Mouse (Mus musculus): ENCODE measurements around the gene Unc93a2. TPM values are rescaled to one million over a fixed set of nuclear protein-coding genes. Genes with fewer than 3 reads are reported as not detected.
"Not testable (repeated sequence)": the region's sequence is repeated elsewhere in the genome, so short reads cannot be mapped to it uniquely, and the experiment has no call there.

Gene Unc93a2
- not detected in 2 replicates for polyA plus RNA-seq (2012; rRNA removed)

DNA sequence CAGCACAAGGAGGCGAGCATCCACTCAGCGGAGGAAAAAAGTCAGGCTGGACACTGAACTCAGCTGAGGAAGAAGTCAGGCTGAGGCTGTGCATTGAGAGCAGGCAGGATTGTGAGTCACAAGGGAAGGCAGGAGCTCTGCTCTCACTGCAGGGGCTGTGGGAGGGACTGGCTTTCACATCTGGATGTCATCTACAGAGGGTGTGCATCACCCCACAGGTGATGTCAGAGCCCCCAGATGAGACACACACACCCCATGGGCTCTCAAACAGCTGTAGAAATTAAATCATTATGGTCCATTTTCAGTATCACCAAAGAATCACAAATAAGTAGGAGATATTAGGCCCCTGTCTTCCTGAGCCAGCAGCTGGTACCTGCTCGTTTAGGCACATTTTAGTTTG lies at the start of gene Unc93a2:
Unc93a2 (minus strand) TSS at position 101 of the 400 bp plus-strand sequence.
- H3K27ac ChIP-seq (ENCODE audit: insufficient read depth, low read length); H3K4me3 ChIP-seq (ENCODE audit: insufficient read depth, low read length); H3K4me1 ChIP-seq (ENCODE audit: control insufficient read depth, insufficient read depth, low read length): not testable (repeated sequence)

DNA sequence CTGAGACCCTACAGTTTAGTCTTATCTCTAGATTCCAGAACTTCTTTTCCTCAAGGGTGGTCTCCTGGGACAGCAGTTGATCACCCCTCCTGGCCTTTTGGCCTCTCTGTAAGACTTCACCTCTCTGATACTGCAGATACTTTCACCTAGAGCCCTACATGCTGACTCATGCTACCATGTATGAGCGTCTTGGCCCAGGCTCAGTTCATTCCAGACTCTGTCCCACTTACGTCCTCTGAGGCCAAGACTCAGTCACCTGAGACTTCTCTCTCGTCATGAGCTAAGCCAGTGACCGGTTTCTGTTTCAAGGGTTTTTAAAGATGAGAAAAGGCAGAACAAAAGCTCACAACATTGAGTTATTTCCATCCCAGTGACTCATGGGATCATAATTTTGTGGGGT lies 48.9 kb upstream of the Unc93a2 start:
- not testable (repeated sequence) for H3K4me1 ChIP-seq (ENCODE audit: control insufficient read depth, insufficient read depth, low read length); H3K27ac ChIP-seq (ENCODE audit: insufficient read depth, low read length); H3K4me3 ChIP-seq (ENCODE audit: insufficient read depth, low read length)

DNA sequence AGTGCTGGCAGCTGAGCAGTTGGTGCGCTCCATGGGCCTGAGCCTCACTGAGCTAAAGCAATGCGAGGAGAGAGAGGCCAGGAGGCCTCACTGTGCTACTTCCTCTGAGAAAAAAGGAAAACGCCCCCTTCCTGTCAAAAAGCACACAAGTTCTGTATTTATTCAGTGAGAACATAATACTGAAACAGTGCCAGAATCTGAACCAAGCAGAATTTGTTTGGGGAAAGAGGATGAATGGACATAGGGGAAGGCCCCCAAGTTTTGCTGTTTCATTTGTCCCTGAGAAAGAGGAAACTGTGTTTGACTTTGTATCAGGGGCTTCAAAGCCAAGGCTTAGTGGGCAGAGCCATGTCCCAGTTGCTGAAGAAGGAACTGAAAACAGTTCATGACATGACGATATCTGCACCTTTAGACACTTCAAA lies 45.0 kb upstream of the Unc93a2 start:
- not testable (repeated sequence) for H3K4me1 ChIP-seq (ENCODE audit: control insufficient read depth, insufficient read depth, low read length); H3K27ac ChIP-seq (ENCODE audit: insufficient read depth, low read length); H3K4me3 ChIP-seq (ENCODE audit: insufficient read depth, low read length)

DNA sequence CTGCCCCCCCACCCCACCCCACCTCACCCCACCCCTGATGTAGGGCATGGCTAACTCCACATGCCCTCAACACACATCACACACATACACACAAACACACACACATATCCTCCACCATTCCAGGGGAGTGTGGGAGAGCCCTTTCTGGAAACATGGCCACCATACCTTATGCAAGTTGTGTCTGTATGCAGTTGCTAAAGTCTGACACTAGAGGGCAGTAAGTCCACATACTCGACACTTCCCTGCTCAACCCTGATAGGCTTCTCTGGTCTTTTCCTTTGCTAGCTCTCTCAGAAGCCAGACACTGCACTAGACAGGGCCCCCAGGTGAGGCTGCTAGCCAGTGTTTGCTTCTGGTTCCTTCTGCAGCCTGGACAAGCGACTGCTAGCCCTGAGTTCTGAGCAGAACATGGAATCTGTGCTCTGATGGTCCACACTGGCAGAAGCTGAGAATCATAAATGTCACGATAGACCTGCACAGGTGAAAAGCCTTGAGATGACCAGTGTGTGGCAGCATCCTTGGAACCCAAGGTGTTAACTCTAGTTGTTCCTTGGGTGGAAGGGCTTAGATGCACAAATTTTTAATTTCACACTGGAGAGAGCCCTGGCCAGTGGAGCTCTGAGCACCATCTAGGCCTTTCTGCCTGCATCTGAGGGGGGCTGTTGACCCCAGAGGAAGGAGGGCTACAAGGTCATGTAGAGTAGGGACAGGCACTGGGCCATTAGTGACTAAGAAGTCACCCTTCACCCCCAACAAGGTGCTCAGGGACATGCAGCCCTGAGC lies 35.1 kb upstream of the Unc93a2 start:
- not testable (repeated sequence) for H3K4me3 ChIP-seq (ENCODE audit: insufficient read depth, low read length); H3K4me1 ChIP-seq (ENCODE audit: control insufficient read depth, insufficient read depth, low read length); H3K27ac ChIP-seq (ENCODE audit: insufficient read depth, low read length)
- peak; percentile 46 for TF ChIP-seq CTCF (IDR thresholded peaks at IDR 0.05; ENCODE audit: extremely low read depth, insufficient read depth, low read length)

DNA sequence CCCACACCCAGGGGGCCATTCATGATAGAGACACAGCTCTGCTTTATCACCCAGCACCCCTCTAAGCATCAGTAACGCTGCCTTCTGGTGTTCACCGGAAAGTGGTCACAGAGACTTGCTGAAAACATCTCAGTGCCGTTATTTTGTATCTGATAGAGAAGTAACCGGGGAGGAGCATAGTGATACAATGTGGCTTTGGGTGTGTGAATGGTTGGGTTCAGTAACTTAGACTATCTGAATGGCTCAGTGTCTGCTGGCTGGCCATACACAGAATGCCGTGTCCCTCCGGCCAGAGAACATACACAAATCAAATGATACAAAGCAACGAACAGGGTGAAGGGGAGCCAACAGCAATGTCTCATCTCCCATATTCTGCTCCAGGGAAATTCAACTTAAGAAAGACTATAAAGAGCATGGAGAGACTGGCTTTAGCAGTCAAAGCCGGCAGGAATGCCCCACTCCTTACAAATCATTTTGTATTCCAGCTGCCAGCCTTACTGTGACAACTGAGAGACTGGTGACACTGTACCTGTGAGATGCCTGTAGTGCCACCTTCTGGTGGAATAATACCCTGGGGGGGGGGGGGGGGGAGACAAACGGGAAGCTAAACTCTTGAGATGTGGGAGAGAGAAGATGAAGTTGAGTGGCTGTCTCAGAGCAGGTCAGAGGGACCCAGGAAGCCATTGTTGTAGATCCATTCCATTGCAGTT lies 29.5 kb upstream of the Unc93a2 start:
- H3K4me1 ChIP-seq (ENCODE audit: control insufficient read depth, insufficient read depth, low read length); H3K27ac ChIP-seq (ENCODE audit: insufficient read depth, low read length); H3K4me3 ChIP-seq (ENCODE audit: insufficient read depth, low read length): not testable (repeated sequence)

DNA sequence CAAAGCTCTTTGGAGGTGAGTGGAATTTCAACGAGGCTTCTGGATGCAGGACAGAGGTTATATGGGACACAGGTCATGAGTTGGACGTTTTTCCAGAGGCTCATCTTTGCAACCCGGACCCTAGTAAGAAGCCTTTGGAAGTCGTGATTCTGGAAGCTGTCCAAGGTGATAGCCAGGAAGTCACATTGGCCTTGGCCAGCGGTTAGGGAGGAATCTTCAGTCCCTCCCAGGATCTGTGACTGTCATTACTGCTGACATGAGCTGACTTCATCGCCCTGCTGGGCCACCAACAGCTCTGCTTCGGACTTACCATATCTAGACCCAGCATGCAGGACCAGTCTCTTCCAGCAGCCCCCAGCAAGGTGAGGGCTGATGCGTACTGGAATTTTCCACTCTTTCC lies 28.1 kb upstream of the Unc93a2 start:
- H3K4me3 ChIP-seq (ENCODE audit: insufficient read depth, low read length); H3K4me1 ChIP-seq (ENCODE audit: control insufficient read depth, insufficient read depth, low read length); H3K27ac ChIP-seq (ENCODE audit: insufficient read depth, low read length): not testable (repeated sequence)

DNA sequence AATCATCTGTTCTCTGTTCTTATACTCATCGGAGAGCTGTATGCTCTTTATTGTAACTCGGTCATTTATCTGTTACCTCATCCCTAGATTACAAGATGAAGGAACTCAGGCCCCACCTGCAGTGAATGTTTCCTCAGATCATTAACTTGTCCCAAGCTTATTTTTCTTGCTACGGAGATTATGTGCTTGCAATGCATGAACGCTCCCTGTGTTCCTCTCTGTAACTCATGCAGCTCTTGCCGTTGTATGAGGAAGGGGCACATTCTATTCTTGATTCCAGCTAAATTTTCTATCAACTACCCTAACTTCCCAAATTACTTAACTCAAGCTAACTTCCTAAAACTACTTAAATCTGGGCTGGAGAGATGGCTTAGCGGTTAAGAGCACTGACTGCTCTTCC lies 14.5 kb upstream of the Unc93a2 start:
- not testable (repeated sequence) for H3K4me3 ChIP-seq (ENCODE audit: insufficient read depth, low read length); H3K27ac ChIP-seq (ENCODE audit: insufficient read depth, low read length); H3K4me1 ChIP-seq (ENCODE audit: control insufficient read depth, insufficient read depth, low read length)

DNA sequence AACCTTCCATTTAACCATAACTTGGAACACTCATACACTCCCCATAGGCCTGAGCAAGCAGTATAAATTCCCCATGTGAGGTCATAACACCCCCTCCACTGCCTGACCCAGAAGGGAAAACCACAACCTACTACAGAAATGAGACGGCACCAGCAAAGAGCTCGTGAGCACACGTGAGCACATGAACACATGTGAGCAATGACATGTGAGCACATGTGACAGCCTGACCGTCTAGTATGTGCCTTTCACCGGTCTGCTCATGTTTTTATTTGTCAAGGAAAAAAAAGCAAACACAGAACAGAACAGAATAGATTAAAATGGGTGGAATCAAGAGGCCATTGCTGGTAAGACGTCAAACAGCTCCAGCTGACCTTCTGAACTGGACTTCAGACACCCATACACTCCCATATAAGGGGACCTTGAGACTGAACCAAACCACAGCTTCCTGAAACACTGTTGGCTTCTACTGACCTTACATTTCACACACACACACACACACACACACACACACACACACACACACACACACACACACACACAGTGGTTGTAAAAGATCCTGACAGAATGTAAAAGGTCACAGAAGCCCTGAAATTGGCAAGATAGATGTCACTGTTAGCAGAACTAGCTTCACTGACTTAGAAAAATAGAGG lies 13.1 kb upstream of the Unc93a2 start:
- not testable (repeated sequence) for H3K4me3 ChIP-seq (ENCODE audit: insufficient read depth, low read length); H3K4me1 ChIP-seq (ENCODE audit: control insufficient read depth, insufficient read depth, low read length)

DNA sequence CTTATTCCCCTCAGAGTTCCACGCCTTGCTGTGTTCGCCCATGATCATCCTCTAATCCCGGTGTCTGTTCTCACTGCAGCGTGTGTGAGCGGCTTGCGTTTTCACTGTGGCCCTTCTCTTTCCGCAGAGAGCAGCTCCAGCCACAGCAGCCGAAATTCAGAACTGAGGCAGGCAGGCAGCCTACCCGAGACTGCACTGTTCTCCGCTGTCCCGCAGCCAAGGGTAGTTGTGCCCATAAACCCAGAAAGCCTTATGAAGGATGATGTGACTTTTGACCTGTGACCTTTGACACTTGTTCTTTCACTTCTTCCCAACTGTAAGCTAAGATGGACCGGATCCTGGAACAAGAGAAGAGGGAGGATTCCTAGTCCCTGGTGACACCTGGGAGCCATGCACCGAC lies 11.8 kb upstream of the Unc93a2 start:
- H3K4me1 ChIP-seq (ENCODE audit: control insufficient read depth, insufficient read depth, low read length); H3K4me3 ChIP-seq (ENCODE audit: insufficient read depth, low read length); H3K27ac ChIP-seq (ENCODE audit: insufficient read depth, low read length): not testable (repeated sequence)

More for the DNA sequence above, 13.1 kb upstream of the Unc93a2 start:
- not testable (repeated sequence) for H3K27ac ChIP-seq (ENCODE audit: insufficient read depth, low read length)

DNA sequence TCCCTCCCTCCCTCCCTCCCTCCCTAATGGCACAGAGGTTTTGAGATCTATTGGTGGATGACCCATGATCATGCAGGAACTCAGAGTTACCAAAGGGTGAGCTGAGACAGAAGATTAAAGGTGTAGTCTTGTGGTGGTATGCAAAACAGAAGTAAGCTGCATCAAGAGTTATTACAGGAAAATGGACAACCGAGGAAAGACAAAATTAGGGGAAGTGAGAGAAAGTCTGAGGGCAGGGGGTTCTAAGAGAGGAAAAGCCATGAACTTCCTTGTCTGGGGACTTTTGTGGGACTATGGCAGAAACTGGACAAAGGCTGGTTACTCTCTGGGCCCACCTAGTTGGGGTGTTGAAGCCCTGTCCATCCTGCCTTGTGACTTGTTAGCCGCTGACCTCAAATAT lies 11.0 kb upstream of the Unc93a2 start:
- H3K4me1 ChIP-seq (ENCODE audit: control insufficient read depth, insufficient read depth, low read length); H3K27ac ChIP-seq (ENCODE audit: insufficient read depth, low read length); H3K4me3 ChIP-seq (ENCODE audit: insufficient read depth, low read length): not testable (repeated sequence)

DNA sequence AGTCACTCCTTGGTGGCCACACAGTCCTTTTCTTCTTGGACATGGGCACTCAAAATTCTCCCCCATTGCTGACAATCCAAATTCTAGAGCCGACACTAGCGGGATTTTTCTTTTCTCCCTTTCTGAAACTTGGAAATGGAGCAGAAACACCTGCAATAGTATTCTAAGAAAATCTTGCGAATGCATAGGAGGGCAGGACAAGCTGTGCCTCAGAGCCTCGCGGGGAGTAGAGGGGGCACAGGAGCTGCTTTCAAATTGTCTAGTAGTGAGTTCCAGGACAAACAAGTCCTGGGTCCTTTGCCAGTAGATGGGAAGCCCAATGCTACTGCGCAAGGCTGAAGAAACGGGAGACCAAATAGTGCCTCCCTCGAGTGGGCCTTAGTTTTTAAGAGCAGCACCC lies 10.4 kb upstream of the Unc93a2 start:
- not testable (repeated sequence) for H3K27ac ChIP-seq (ENCODE audit: insufficient read depth, low read length); H3K4me3 ChIP-seq (ENCODE audit: insufficient read depth, low read length); H3K4me1 ChIP-seq (ENCODE audit: control insufficient read depth, insufficient read depth, low read length)

DNA sequence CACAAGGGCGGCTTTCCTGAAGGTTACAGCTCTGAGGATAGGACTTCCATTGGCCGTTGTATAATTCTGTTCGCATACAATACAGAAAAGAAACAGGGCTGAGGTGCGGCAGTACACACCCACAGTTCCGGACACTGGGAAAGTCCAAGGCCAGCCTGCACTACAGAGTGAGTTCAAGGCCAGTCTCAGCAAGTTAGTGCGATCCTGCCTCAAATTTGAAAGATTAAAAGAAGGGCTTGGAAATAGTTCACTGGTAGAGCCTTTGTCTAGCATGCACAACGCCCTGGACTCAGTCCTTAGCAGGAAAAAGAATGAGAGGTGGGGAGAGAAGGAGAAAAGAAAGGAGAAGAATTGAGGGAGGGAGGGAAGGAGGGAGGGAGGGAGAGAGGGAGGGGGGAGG lies 9.9 kb upstream of the Unc93a2 start:
- H3K4me3 ChIP-seq (ENCODE audit: insufficient read depth, low read length), result not testable (repeated sequence)

DNA sequence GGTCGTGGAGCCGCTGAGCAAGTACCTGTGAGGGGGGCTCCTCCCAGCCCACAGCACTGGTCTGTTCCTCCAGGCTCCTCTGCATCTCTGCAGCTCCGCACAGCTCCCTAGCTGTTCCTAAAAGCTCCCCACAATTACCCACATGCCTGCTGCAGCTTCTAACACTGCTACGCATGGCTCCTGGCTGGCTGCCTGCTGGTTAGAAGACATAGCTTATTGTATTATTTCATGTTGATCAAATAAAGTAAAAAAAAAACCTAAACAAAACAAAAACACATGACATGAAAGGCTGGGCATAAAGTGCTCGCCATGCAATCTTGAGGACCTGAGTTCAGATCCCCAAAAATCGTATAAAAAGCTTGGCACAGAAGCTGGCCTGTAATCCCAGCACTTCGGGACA lies 4.6 kb upstream of the Unc93a2 start:
- not testable (repeated sequence) for H3K27ac ChIP-seq (ENCODE audit: insufficient read depth, low read length); H3K4me1 ChIP-seq (ENCODE audit: control insufficient read depth, insufficient read depth, low read length); H3K4me3 ChIP-seq (ENCODE audit: insufficient read depth, low read length)

More for the DNA sequence above, 9.9 kb upstream of the Unc93a2 start:
- H3K4me1 ChIP-seq (ENCODE audit: control insufficient read depth, insufficient read depth, low read length); H3K27ac ChIP-seq (ENCODE audit: insufficient read depth, low read length): not testable (repeated sequence)

DNA sequence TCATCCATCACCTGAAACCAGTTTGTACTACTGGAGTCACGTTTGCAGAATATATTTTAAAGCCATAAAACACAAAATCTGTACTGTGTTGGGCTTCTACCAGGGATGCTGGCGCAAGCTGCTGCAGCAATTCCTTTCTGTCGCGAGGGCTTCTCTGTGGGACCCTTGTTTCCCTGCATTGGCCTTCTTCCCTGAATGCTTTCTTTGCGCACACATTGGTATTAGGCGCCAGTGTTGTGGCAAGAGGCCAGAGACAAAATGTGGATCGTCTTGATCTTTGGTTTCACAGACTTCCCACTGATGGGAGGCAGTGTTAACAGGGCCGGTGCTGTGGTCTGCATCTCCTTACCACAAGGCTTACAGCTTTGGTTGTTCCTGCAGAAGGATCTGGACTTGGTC lies 3.7 kb upstream of the Unc93a2 start:
- H3K4me3 ChIP-seq (ENCODE audit: insufficient read depth, low read length); H3K4me1 ChIP-seq (ENCODE audit: control insufficient read depth, insufficient read depth, low read length): not testable (repeated sequence)

DNA sequence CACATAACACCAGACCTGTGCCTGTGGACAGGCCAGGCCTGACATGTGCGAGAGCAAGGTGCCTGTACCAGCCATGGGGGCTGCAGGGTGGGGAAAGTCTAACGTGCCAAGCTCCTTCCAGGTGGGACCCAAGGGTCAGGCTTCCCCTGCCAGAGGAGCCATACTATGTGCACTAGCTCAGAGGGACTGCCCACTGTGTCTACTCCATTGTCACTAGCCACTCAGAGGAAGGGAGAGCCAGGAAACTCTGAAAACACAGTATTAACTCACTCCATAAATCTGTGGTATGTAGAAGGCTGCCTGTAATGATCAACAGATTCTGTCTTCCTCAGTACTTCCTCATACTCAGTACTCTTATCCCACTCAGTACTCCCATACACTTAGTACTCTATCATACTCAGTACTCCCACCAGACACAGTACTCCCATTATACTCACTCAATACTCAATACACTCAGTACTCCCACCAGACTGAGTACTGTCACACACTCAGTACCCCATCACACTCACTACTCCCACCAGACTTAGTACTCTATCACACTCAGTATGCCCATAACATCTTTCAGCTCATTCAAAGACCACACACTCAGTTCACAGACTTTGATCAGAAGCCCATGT lies 3.2 kb upstream of the Unc93a2 start:
- H3K4me1 ChIP-seq (ENCODE audit: control insufficient read depth, insufficient read depth, low read length); H3K27ac ChIP-seq (ENCODE audit: insufficient read depth, low read length); H3K4me3 ChIP-seq (ENCODE audit: insufficient read depth, low read length): not testable (repeated sequence)

More for the DNA sequence above, 3.7 kb upstream of the Unc93a2 start:
- not testable (repeated sequence) for H3K27ac ChIP-seq (ENCODE audit: insufficient read depth, low read length)

All from cortical plate, adult 2 months (tissue).